Mouse (Mus musculus) intestine, postnatal 0 days (tissue): ENCODE data around the gene Sh2d7. TPM values are rescaled to one million over a fixed set of nuclear protein-coding genes. Genes with fewer than 3 reads are reported as not detected.
"Not testable (repeated sequence)": the region's sequence is repeated elsewhere in the genome, so short reads cannot be mapped to it uniquely, and the experiment has no call there.

Source experiments
- ATAC-seq: fragments of 200-750 bp; cut with Nextera tagmentation; 2 replicates; pipeline ENCODE4 v1.8.0; 2017; ENCODE audit warnings: mild to moderate bottlenecking, moderate TSS enrichment, moderate library complexity
- H3K27ac ChIP-seq: fragments of 300-500 bp; sonication (generic); 2 replicates; pipeline ENCODE4 v1.5.1; 2014; ENCODE audit warnings: mild to moderate bottlenecking, low read depth, low read length, moderate library complexity
- H3K27me3 ChIP-seq: fragments of 300-500 bp; sonication (generic); replicated peaks from 2 replicates; pipeline ENCODE4 v1.6.1; 2014; ENCODE audit warnings: low read length, mixed read lengths; ENCODE audit not compliant: control insufficient read depth, insufficient read depth
- H3K36me3 ChIP-seq: fragments of 300-500 bp; sonication (generic); 2 replicates; pipeline ENCODE4 v1.6.1; 2014; ENCODE audit warnings: mild to moderate bottlenecking, moderate library complexity; ENCODE audit not compliant: control insufficient read depth, insufficient read depth
- H3K4me1 ChIP-seq: fragments of 300-500 bp; sonication (generic); replicated peaks from 2 replicates; pipeline ENCODE4 v1.6.1; 2014; ENCODE audit warnings: antibody characterized with exemption, low read length, mixed read lengths; ENCODE audit not compliant: control insufficient read depth, insufficient read depth
- H3K4me2 ChIP-seq: fragments of 300-500 bp; sonication (generic); replicated peaks from 2 replicates; pipeline ENCODE4 v1.6.1; 2014; ENCODE audit warnings: low read depth, mild to moderate bottlenecking, moderate library complexity
- H3K4me3 ChIP-seq: fragments of 300-500 bp; sonication (generic); 2 replicates; pipeline ENCODE4 v1.5.1; 2014; ENCODE audit warnings: low read depth, low read length
- H3K9ac ChIP-seq: fragments of 300-500 bp; sonication (generic); 2 replicates; pipeline ENCODE4 v1.6.1; 2014; ENCODE audit warnings: mild to moderate bottlenecking, low read depth, low read length
- H3K9me3 ChIP-seq: fragments of 300-500 bp; sonication (generic); 2 replicates; pipeline ENCODE4 v1.6.1; 2016; ENCODE audit warnings: mixed run types; ENCODE audit not compliant: control insufficient read depth
- CTCF ChIP-seq: sonication (generic); IDR thresholded peaks from 2 replicates; pipeline ENCODE4 v1.5.1; 2016; ENCODE audit warnings: low read depth, mild to moderate bottlenecking, control low read depth, antibody characterized with exemption, moderate library complexity
- WGBS: fragments of 180-500 bp; shearing (Covaris S2); extraction: QIAGEN DNeasy Blood & Tissue Kit; methylation state at CpG from one replicate; pipeline ENCODE4 v1.1.7; 2014; 5-methylcytosine and 5-hydroxymethylcytosine counted together
- polyA plus RNA-seq: library from polyadenylated mRNA; unstranded; fragments of >200 nt; fragmentation: Nextera tagmentation; extraction: Ambion mirVana; gene quantifications from 2 replicates; pipeline ENCODE4 v1.2.1, GENCODE M21; 2015

The Sh2d7 gene
- polyA plus RNA-seq, 1 experiment from 2014 or later, result not detected

GRCm38 (mm10) chr9:54585839-54586198 is 47.0 kb downstream of the Sh2d7 start:
- 27% methylated on average over 5 of the region's 5 CpGs for WGBS
- ATAC-seq, result 0 out of 2 replicates have a peak, but pooled peaks have one; percentile 19

DNA sequence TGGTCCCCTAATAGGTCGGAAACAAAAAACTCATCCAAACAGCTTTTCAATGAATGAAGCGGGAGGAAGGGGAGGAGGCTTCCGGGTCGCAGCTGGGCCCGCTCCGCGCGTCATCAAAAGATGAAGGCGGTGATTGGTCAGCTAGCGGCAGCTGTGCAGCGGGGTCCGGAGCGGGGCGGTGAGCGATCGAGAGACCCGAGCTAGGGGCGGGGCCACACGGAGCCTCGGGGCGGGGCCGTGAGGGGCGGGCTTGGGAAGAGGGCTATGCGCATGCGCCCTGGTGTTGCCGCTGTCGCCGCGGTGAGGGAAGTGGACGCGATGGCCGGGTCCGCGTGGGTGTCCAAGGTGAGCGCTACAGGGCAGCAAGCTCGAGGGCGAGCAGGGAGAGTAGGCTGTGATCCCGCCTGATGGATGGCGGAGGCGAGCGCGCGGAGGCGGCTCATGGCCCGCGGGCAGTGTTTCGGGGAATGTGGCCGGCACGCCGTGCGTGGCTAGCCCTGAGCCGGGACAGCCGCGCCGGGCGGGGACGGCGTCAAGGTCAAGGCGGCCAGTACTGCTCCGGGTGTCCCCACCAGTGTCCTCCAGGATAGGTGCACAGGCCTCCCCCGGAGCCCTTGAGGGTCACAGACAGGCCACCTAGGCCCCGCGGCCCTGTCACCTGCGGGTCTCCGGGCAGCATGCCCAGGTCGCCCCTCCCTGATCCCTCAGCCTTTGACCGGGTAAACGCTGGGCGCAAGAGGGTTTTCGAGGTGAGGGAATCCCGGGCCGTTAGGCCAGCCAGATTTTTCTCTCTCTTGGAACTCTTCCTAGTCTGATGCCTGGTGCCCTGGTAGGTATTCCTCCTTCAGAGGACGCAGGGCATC is 47.6 kb downstream of the Sh2d7 start, which contains the start of gene Idh3a:
Gene Idh3a (plus strand): TSS at position 136 of the 863 bp plus-strand sequence.
- no peaks in the 10 kb centered on the region for H3K9me3 ChIP-seq
- H3K4me1 ChIP-seq, result peaks cover 7% of the 10 kb centered on the region; the same call in 1 of the 2 replicates
- TF ChIP-seq CTCF, result no peak
- WGBS, result under 1% methylated on average over 63 of the region's 73 CpGs
- H3K9ac ChIP-seq, result peak within 1 kb of the TSS; percentile 85
- H3K4me3 ChIP-seq, result peak within 1 kb of the TSS; percentile 92
- peaks cover 9% of the 10 kb centered on the region; the same call in 1 of the 2 replicates for H3K36me3 ChIP-seq
- peak within 1 kb of the TSS; percentile 97 for H3K4me2 ChIP-seq
- peak within 1 kb of the TSS; percentile 60 for H3K27ac ChIP-seq
- no peaks in the 10 kb centered on the region for H3K27me3 ChIP-seq
- ATAC-seq, result peak; percentile 98

More at GRCm38 (mm10) chr9:54585839-54586198, 47.0 kb downstream of the Sh2d7 start:
- Histone ChIP-seq H3K4me2 (peak overlapping the region; percentile 97), H3K27ac (no peak overlapping the region), H3K9me3 (no peaks in the 10 kb centered on the region), H3K4me1 (peaks cover 7% of the 10 kb centered on the region; the same call in 1 of the 2 replicates), H3K4me3 (peak overlapping the region; percentile 92), H3K36me3 (0 out of 2 replicates have a peak, but pooled peaks cover 5% of the 10 kb centered on the region), H3K9ac (no peak overlapping the region), H3K27me3 (no peaks in the 10 kb centered on the region)
- TF ChIP-seq CTCF, result no peak

DNA sequence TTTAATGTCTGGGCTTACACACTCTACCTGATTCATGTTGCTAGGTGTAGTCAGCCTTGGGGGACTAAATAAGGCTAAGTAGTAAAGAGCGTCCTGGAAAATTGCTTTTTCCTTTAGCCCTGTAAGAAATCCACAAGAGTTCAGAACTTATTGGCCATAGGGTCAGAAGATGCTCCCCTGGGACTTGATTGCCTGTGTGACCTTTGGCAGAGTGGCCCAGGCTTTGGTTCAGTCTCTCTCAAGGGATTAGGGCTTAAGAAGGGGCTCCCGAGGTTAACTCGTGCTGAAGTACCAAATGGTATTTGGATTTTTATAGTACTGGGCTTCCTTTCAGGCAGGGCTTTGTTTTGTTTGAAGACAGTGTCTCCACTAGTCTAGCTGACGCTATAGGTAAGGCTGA is 49.1 kb downstream of the Sh2d7 start:
- no peak for TF ChIP-seq CTCF
- Histone ChIP-seq H3K9me3 (no peaks in the 10 kb centered on the region), H3K4me2 (peak overlapping the region; percentile 97), H3K4me1 (peaks cover 7% of the 10 kb centered on the region; the same call in 1 of the 2 replicates), H3K27me3 (no peaks in the 10 kb centered on the region), H3K27ac (no peak overlapping the region), H3K4me3 (0 out of 2 replicates have a peak overlapping the region, but pooled peaks have one; percentile 92), H3K9ac (no peak overlapping the region), H3K36me3 (peaks cover 23% of the 10 kb centered on the region; the same call in 1 of the 2 replicates)
- ATAC-seq, result no peak
- WGBS, result 35% methylated on average over 4 of the region's 4 CpGs

DNA sequence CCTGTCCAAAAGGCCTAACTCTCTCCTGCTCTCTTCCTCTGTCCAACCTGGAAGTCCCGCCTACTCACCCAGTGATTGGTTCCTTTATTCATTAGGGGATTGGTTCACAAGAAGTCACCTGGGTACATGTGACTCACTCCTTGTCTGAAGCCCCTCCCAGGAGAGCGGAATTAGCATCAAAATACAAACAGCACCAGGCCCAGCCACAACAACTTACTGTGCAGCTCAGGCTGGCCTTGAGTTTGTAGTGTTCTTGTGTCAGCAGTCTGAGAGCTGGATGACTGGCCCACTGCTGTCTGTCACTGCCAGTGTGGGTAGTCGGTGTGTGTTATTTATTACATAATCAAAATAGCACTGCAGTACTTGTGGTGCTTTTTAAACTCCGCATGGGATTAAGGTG is 54.9 kb downstream of the Sh2d7 start:
- not testable (repeated sequence) for H3K27me3 ChIP-seq, H3K9ac ChIP-seq, H3K27ac ChIP-seq, H3K4me1 ChIP-seq, H3K4me3 ChIP-seq, ATAC-seq, H3K9me3 ChIP-seq, H3K4me2 ChIP-seq
- peaks cover 76% of the 10 kb centered on the region for H3K36me3 ChIP-seq
- 84% methylated on average over 4 of the region's 4 CpGs for WGBS

Other genes starting within 250 kb of the Sh2d7 start
- 5.2 and 6.4 TPM in 2 replicates for gene Dmxl2, start 37.4 kb upstream of the Sh2d7 start, polyA plus RNA-seq
- 3.7 and 4.4 TPM in 2 replicates for gene Cib2, start 21.2 kb downstream of the Sh2d7 start, polyA plus RNA-seq
- gene Idh3a, start 47.4 kb downstream of the Sh2d7 start, polyA plus RNA-seq, result 131 and 137 TPM in 2 replicates
- gene Acsbg1, start 122.9 kb downstream of the Sh2d7 start, polyA plus RNA-seq, result 0.16 and 0.27 TPM in 2 replicates
- 3.4 and 4.0 TPM in 2 replicates for gene Dnaja4, start 159.9 kb downstream of the Sh2d7 start, polyA plus RNA-seq
- gene Wdr61, start 195.5 kb downstream of the Sh2d7 start, polyA plus RNA-seq, result 108 and 111 TPM in 2 replicates
- 3.2 and 3.5 TPM in 2 replicates for gene Crabp1, start 225.8 kb downstream of the Sh2d7 start, polyA plus RNA-seq